Mouse (Mus musculus) embryonic facial prominence, embryonic 14.5 days (tissue): ENCODE measurements at regions not wholly inside any gene's neighbourhood (a gene's known extent, or its start where the extent isn't known, plus 50 kb on each side); places are given as distances from the start of the nearest gene placed in this dataset.

Experiments
- ATAC-seq: fragments of 200-750 bp; cut with Nextera tagmentation; 2 replicates; pipeline ENCODE4 v1.8.0; 2017; ENCODE audit warnings: low read depth, moderate number of reproducible peaks, moderate TSS enrichment
- DNase-seq: peaks from one replicate; pipeline ENCODE4 v3.0.0-alpha.2; 2015; ENCODE audit warnings: low spot score
- H3K27ac ChIP-seq: fragments of 300-500 bp; sonication (generic); replicated peaks from 2 replicates; pipeline ENCODE4 v1.5.1; 2014; ENCODE audit warnings: low read depth, mild to moderate bottlenecking, low read length, moderate library complexity
- H3K27me3 ChIP-seq: fragments of 300-500 bp; sonication (generic); replicated peaks from 2 replicates; pipeline ENCODE4 v1.6.1; 2014; ENCODE audit warnings: low read length; ENCODE audit not compliant: control insufficient read depth, insufficient read depth
- H3K36me3 ChIP-seq: fragments of 300-500 bp; sonication (generic); 2 replicates; pipeline ENCODE4 v1.6.1; 2014; ENCODE audit warnings: low read length, mixed read lengths; ENCODE audit not compliant: control insufficient read depth, insufficient read depth
- H3K4me1 ChIP-seq: fragments of 300-500 bp; sonication (generic); 2 replicates; pipeline ENCODE4 v1.6.1; 2014; ENCODE audit warnings: antibody characterized with exemption, low read length; ENCODE audit not compliant: control insufficient read depth, insufficient read depth
- H3K4me2 ChIP-seq: fragments of 300-500 bp; sonication (generic); 2 replicates; pipeline ENCODE4 v1.6.1; 2014; ENCODE audit warnings: low read depth, mild to moderate bottlenecking, low read length, moderate library complexity, mixed read lengths
- H3K4me3 ChIP-seq: fragments of 300-500 bp; sonication (generic); 2 replicates; pipeline ENCODE4 v1.5.1; 2014; ENCODE audit warnings: low read depth, mild to moderate bottlenecking, low read length
- H3K9ac ChIP-seq: fragments of 300-500 bp; sonication (generic); 2 replicates; pipeline ENCODE4 v1.6.1; 2014; ENCODE audit warnings: low read depth, mild to moderate bottlenecking, low read length, moderate library complexity, mixed read lengths
- H3K9me3 ChIP-seq: fragments of 300-500 bp; sonication (generic); 2 replicates; pipeline ENCODE4 v1.6.1; 2016; ENCODE audit warnings: low read length; ENCODE audit not compliant: control insufficient read depth
- WGBS: fragments of 180-500 bp; shearing (Covaris S2); extraction: QIAGEN DNeasy Blood & Tissue Kit; methylation state at CpG from one replicate; pipeline ENCODE4 v1.1.7; 2014; 5-methylcytosine and 5-hydroxymethylcytosine counted together

GRCm38 (mm10) chr15:30122061-30122460, 50.3 kb upstream of the Ctnnd2 start:
- H3K4me3 ChIP-seq = no peak overlapping the region
- DNase-seq = peak; percentile 23
- H3K27me3 ChIP-seq = no peaks in the 10 kb centered on the region
- no peak overlapping the region for H3K4me2 ChIP-seq
- no peaks in the 10 kb centered on the region for H3K4me1 ChIP-seq
- H3K9ac ChIP-seq = no peak overlapping the region
- WGBS = 79% methylated on average over 3 of the region's 3 CpGs
- peak; percentile 22; the same call in 1 of the 2 replicates for ATAC-seq
- H3K36me3 ChIP-seq = no peaks in the 10 kb centered on the region
- no peaks in the 10 kb centered on the region for H3K9me3 ChIP-seq
- no peak overlapping the region for H3K27ac ChIP-seq
